Mouse (Mus musculus) kidney, adult 2 months (tissue): ENCODE results near the gene Stambp. TPM values are rescaled to one million over a fixed set of nuclear protein-coding genes. Genes with fewer than 3 reads are reported as not detected.

Source experiments
- DNase-seq: peaks from one replicate; pipeline ENCODE4 v3.0.0; 2021
- H3K27ac ChIP-seq: fragments of 200-500 bp; 2 replicates; pipeline ENCODE4 v1.5.1; 2012; ENCODE audit warnings: low read depth, low read length, control low read depth, inconsistent platforms; ENCODE audit not compliant: insufficient read depth
- H3K27me3 ChIP-seq: fragments of 200-500 bp; replicated peaks from 2 replicates; pipeline ENCODE4 v1.6.1; 2012; ENCODE audit warnings: mild to moderate bottlenecking, moderate library complexity, low read length, inconsistent platforms; ENCODE audit not compliant: control insufficient read depth, insufficient read depth
- H3K36me3 ChIP-seq: fragments of 200-500 bp; 2 replicates; pipeline ENCODE4 v1.6.1; 2012; ENCODE audit warnings: mild to moderate bottlenecking, moderate library complexity, low read length, inconsistent platforms; ENCODE audit not compliant: control insufficient read depth, insufficient read depth
- H3K4me1 ChIP-seq: fragments of 200-500 bp; 2 replicates; pipeline ENCODE4 v1.6.1; 2011; ENCODE audit warnings: low read length; ENCODE audit not compliant: control insufficient read depth, insufficient read depth
- H3K4me3 ChIP-seq: fragments of 200-500 bp; 2 replicates; pipeline ENCODE4 v1.5.1; 2011; ENCODE audit warnings: mild to moderate bottlenecking, low read depth, low read length, control low read depth; ENCODE audit not compliant: insufficient read depth
- CTCF ChIP-seq: fragments of 200-500 bp; conservative IDR thresholded peaks from 2 replicates; pipeline ENCODE4 v1.5.1; 2011; ENCODE audit warnings: low read depth, mild to moderate bottlenecking, control low read depth, low read length, moderate library complexity, mixed read lengths; ENCODE audit not compliant: insufficient read depth, insufficient read length
- POLR2A ChIP-seq: fragments of 200-500 bp; IDR thresholded peaks from one replicate; pipeline ENCODE4 v1.6.1; 2011; ENCODE audit warnings: low read depth, low read length, control low read depth
- WGBS: fragments of 180-500 bp; shearing (Covaris S2); methylation state at CpG from one replicate; pipeline ENCODE4 v1.1.7; 2018; 5-methylcytosine and 5-hydroxymethylcytosine counted together
- polyA plus RNA-seq: library from polyadenylated mRNA; depleted of rRNA; stranded (reverse); fragments of >200 nt; gene quantifications from 2 replicates; pipeline ENCODE4 v1.2.3, GENCODE M21; 2012

Gene Stambp
- polyA plus RNA-seq, 1 experiment = 13.9 TPM

DNA sequence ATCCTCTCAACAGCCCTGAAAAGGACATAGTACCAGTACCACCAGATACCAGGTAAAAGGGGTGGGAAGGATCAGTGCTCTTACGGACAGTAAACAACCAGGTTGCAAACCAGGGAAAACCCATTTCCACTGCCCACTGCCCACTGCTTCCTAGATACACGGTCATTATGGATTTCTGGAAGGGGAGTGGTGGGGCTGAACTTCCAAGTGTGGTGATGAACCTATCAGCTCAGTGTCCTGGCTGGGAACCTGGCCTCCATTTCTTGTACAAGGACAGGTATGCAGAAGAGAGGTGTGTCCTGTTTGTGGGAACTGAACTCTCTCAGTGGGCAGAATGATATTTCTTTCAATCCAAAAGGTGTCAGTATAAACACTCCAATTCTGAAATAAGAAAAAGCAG lies 11.1 kb upstream of the Stambp start:
- Histone ChIP-seq H3K4me1 (no peaks in the 10 kb centered on the region), H3K36me3 (no peaks in the 10 kb centered on the region), H3K27me3 (no peaks in the 10 kb centered on the region), H3K4me3 (no peak overlapping the region), H3K27ac (no peak overlapping the region)
- WGBS = 71% methylated on average over 2 of the region's 2 CpGs
- no peak for TF ChIP-seq POLR2A
- no peak for TF ChIP-seq CTCF
- no peak for DNase-seq

GRCm38 (mm10) chr6:83582938-83583270 lies 10.4 kb upstream of the Stambp start:
- H3K27ac ChIP-seq = no peak overlapping the region
- WGBS = 2% methylated on average over 6 of the region's 6 CpGs
- no peaks in the 10 kb centered on the region for H3K4me1 ChIP-seq
- DNase-seq = peak; percentile 43
- no peaks in the 10 kb centered on the region for H3K27me3 ChIP-seq
- TF ChIP-seq POLR2A (no peak), CTCF (peak; percentile 76)
- no peak overlapping the region for H3K4me3 ChIP-seq
- H3K36me3 ChIP-seq = no peaks in the 10 kb centered on the region

DNA sequence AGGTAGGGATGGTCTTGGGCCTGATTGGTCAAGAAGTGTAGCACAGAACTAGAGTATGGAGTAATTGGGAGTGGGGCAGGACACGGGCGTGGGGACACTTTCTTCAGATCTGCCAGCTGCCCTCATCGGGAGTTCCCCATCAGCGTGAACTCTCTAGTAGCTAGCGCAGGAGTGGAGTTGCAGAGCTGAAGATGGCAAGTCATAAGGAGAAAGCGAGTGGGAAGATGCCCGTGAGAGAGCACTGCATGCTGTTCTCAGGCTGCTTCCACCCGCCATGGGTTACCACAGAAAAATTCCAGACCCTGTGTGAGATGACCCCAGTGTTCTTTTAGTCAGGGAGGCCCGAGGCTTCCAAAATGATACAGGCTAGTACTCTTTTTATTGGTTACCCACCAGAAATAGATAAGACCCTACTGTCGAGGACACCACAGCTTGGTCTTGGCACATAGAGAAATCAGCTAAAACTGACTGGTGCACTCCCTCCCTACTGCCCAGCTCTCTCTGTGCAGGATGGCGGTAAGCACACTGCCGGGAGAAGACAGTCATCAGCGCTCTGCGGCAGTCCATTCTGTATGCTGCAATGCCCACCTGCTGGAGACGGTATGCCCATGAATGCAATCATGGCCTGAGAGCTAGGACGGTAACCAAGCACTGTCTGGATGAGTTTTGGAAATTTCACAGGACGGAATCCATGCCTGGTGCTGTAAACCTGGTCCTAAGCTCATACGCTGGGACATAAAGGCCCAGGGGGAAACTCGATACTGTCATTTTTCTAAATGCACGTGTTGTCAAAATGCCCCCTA lies 9.8 kb upstream of the Stambp start:
- no peak overlapping the region for H3K4me3 ChIP-seq
- H3K27ac ChIP-seq = no peak overlapping the region
- H3K4me1 ChIP-seq = no peaks in the 10 kb centered on the region
- WGBS = 60% methylated on average over 20 of the region's 20 CpGs
- no peaks in the 10 kb centered on the region for H3K27me3 ChIP-seq
- no peak for DNase-seq
- no peaks in the 10 kb centered on the region for H3K36me3 ChIP-seq
- TF ChIP-seq CTCF (no peak), POLR2A (no peak)

GRCm38 (mm10) chr6:83577534-83577933 lies 5.0 kb upstream of the Stambp start:
- Histone ChIP-seq H3K4me1 (peaks cover 4% of the 10 kb centered on the region; the same call in 1 of the 2 replicates), H3K36me3 (no peaks in the 10 kb centered on the region), H3K4me3 (no peak overlapping the region), H3K27ac (no peak overlapping the region), H3K27me3 (no peaks in the 10 kb centered on the region)
- no peak for DNase-seq
- TF ChIP-seq POLR2A (no peak), CTCF (no peak)

GRCm38 (mm10) chr6:83575609-83576008 lies 3.1 kb upstream of the Stambp start:
- TF ChIP-seq CTCF = no peak
- no peak for TF ChIP-seq POLR2A
- WGBS = 80% methylated on average over 4 of the region's 4 CpGs
- Histone ChIP-seq H3K4me1 (peaks cover 9% of the 10 kb centered on the region; the same call in 1 of the 2 replicates), H3K27ac (no peak overlapping the region), H3K36me3 (no peaks in the 10 kb centered on the region), H3K27me3 (no peaks in the 10 kb centered on the region), H3K4me3 (no peak overlapping the region)
- DNase-seq = no peak

- no peak for TF ChIP-seq POLR2A
- TF ChIP-seq CTCF = no peak
- 0 out of 2 replicates have a peak overlapping the region, but pooled peaks have one; percentile 54 for H3K27ac ChIP-seq
- H3K27me3 ChIP-seq = no peaks in the 10 kb centered on the region
- peak; percentile 95 for DNase-seq
- no peaks in the 10 kb centered on the region for H3K36me3 ChIP-seq
- WGBS = 3% methylated on average over 37 of the region's 37 CpGs
- peaks cover 9% of the 10 kb centered on the region; the same call in 1 of the 2 replicates for H3K4me1 ChIP-seq
- peak overlapping the region; percentile 91 for H3K4me3 ChIP-seq
Observed at GRCm38 (mm10) chr6:83571840-83572667, 475 bp downstream of the Stambp start.
